Mouse (Mus musculus) midbrain, embryonic 12.5 days (tissue): ENCODE results near the gene Gm48551. TPM values are rescaled to one million over a fixed set of nuclear protein-coding genes. Genes with fewer than 3 reads are reported as not detected.

Source experiments
- ATAC-seq: fragments of 200-750 bp; cut with Nextera tagmentation; 2 replicates; pipeline ENCODE4 v1.8.0; 2017; ENCODE audit warnings: low read depth, moderate TSS enrichment, moderate library complexity; ENCODE audit not compliant: low FRiP score
- H3K27ac ChIP-seq: fragments of 300-500 bp; sonication (generic); replicated peaks from 2 replicates; pipeline ENCODE4 v1.5.1; 2016; ENCODE audit warnings: mild to moderate bottlenecking
- H3K27me3 ChIP-seq: fragments of 300-500 bp; sonication (generic); 2 replicates; pipeline ENCODE4 v1.6.1; 2016; ENCODE audit warnings: mild to moderate bottlenecking
- H3K36me3 ChIP-seq: fragments of 300-500 bp; sonication (generic); 2 replicates; pipeline ENCODE4 v1.6.1; 2016
- H3K4me1 ChIP-seq: fragments of 300-500 bp; sonication (generic); 2 replicates; pipeline ENCODE4 v1.6.1; 2016
- H3K4me2 ChIP-seq: fragments of 300-500 bp; sonication (generic); replicated peaks from 2 replicates; pipeline ENCODE4 v1.6.1; 2016; ENCODE audit warnings: mild to moderate bottlenecking, moderate library complexity
- H3K4me3 ChIP-seq: fragments of 300-500 bp; sonication (generic); 2 replicates; pipeline ENCODE4 v1.5.1; 2016; ENCODE audit warnings: mild to moderate bottlenecking
- H3K9ac ChIP-seq: fragments of 300-500 bp; sonication (generic); replicated peaks from 2 replicates; pipeline ENCODE4 v1.6.1; 2016; ENCODE audit warnings: mild to moderate bottlenecking, moderate library complexity
- H3K9me3 ChIP-seq: fragments of 300-500 bp; sonication (generic); 2 replicates; pipeline ENCODE4 v1.6.1; 2016; ENCODE audit warnings: mild to moderate bottlenecking
- WGBS: fragments of 180-500 bp; shearing (Covaris S2); methylation state at CpG from one replicate; pipeline ENCODE4 v1.1.7; 2016; 5-methylcytosine and 5-hydroxymethylcytosine counted together
- polyA plus RNA-seq: library from polyadenylated mRNA; unstranded; fragments of >200 nt; fragmentation: Nextera tagmentation; extraction: Ambion mirVana; gene quantifications from 2 replicates; pipeline ENCODE4 v1.2.1, GENCODE M21; 2016

Gene Gm48551
- polyA plus RNA-seq, 1 experiment from 2014 or later = 4.2 TPM

DNA sequence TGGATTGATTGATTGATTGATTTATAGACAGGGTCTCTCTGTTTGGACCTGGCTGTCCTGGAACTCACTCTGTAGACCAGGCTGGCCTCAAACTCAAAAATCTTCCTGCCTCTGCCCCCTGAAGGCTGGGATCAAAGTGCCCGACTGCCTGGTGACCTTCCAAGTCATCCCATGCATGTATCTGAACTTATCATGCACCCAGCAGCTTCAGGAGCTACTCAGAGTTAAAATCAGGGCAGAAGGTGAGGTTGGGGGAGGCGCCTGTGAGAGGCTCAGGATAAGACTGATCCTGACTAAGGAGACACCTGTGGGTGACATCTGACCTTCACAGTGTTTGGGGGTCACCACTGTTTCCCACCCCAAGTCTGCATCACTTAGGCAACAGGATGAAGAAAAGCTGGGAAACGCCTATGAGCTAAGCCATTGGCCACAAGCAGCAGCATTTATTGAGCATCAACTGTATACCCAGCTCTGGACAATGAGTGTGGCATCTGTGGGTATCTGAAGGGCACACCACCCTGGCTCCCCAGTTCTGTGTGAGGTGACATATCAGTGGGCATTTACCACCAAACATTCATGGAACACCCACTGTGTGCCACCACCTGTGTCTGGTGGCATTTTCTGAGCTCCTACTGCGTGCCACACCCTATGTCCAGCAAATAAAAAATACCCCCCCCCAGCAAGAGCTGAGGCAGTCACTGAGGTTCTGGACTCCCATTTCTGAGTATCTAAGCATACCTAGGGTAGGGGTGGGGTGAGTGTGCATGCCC, 39.4 kb downstream of the Gm48551 start:
- Histone ChIP-seq H3K27me3 (peaks cover 81% of the 10 kb centered on the region), H3K4me3 (no peak overlapping the region), H3K4me1 (peaks cover 34% of the 10 kb centered on the region), H3K9me3 (no peaks in the 10 kb centered on the region), H3K27ac (no peak overlapping the region), H3K9ac (peak overlapping the region; percentile 37; the same call in 1 of the 2 replicates), H3K36me3 (0 out of 2 replicates have a peak, but pooled peaks cover 5% of the 10 kb centered on the region), H3K4me2 (no peak overlapping the region)
- ATAC-seq = no peak
- WGBS = 71% methylated on average over 4 of the region's 4 CpGs

DNA sequence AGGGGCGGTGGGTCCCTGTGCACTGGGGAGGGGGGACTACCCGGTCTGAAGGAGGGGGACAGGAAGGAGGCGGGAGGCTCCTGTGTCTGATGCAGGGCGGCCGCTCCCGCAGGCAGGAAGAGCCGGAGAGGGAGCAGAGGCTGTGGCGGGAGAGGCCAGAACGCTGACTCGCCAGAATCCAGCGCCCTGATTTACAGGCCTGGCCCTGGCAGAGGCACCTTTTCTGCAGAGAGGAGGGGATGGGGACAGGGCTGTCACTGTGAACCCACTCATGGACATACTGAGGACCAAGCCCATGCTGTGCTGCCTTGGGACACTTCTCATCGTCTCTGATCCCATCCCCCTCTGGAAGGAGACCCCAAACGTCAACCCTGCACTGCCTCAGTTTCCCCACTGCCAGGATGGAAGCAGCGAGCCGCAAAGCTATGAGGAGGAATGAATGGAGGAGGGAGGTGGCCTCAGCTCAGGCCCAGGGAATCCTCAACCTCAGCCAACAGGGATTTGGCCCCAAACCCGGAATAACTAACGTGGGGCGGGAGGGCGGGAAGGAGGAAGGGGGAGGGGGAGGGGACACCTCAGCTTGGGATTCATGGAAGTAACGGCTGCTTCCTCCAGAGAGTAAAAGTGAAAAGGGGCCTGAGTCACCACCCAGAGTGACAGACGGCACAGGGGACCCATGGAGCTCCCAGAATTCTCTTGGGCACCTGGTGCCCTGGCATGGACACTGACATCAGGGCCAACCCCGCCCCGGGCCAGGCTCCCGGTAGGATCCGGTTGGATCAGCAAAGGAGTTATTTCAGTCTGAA, 40.2 kb downstream of the Gm48551 start:
- H3K9ac ChIP-seq = peak overlapping the region; percentile 37; the same call in 1 of the 2 replicates
- H3K9me3 ChIP-seq = no peaks in the 10 kb centered on the region
- peaks cover 33% of the 10 kb centered on the region for H3K4me1 ChIP-seq
- 0 out of 2 replicates have a peak, but pooled peaks cover 5% of the 10 kb centered on the region for H3K36me3 ChIP-seq
- peaks cover 86% of the 10 kb centered on the region for H3K27me3 ChIP-seq
- H3K4me3 ChIP-seq = no peak overlapping the region
- H3K4me2 ChIP-seq = no peak overlapping the region
- whole genome bisulfite sequencing = 6% methylated on average over 24 of the region's 25 CpGs
- H3K27ac ChIP-seq = no peak overlapping the region
- no peak for ATAC-seq

GRCm38 (mm10) chr10:81425236-81425850, 41.1 kb downstream of the Gm48551 start:
- no peaks in the 10 kb centered on the region for H3K9me3 ChIP-seq
- peaks cover 84% of the 10 kb centered on the region for H3K27me3 ChIP-seq
- no peak overlapping the region; the same call in 1 of the 2 replicates for H3K9ac ChIP-seq
- no peak for ATAC-seq
- WGBS = 32% methylated on average over 10 of the region's 10 CpGs
- H3K27ac ChIP-seq = no peak overlapping the region
- no peak overlapping the region for H3K4me2 ChIP-seq
- peak overlapping the region; percentile 39; the same call in 1 of the 2 replicates for H3K4me3 ChIP-seq
- H3K36me3 ChIP-seq = no peaks in the 10 kb centered on the region
- peaks cover 37% of the 10 kb centered on the region for H3K4me1 ChIP-seq

- Histone ChIP-seq H3K9me3 (no peaks in the 10 kb centered on the region), H3K27me3 (peaks cover 83% of the 10 kb centered on the region), H3K4me2 (peak overlapping the region; percentile 51), H3K27ac (no peak overlapping the region), H3K4me3 (peak overlapping the region; percentile 39), H3K9ac (peak overlapping the region; percentile 41), H3K4me1 (peaks cover 42% of the 10 kb centered on the region), H3K36me3 (no peaks in the 10 kb centered on the region)
- WGBS = 3% methylated on average over 12 of the region's 33 CpGs
- no peak for ATAC-seq
Observed at GRCm38 (mm10) chr10:81426081-81426671, 41.9 kb downstream of the Gm48551 start.

- H3K27ac ChIP-seq = no peak overlapping the region
- peaks cover 86% of the 10 kb centered on the region for H3K27me3 ChIP-seq
- H3K9me3 ChIP-seq = no peaks in the 10 kb centered on the region
- peak overlapping the region; percentile 39 for H3K4me3 ChIP-seq
- H3K36me3 ChIP-seq = no peaks in the 10 kb centered on the region
- H3K4me2 ChIP-seq = peak overlapping the region; percentile 51
- H3K9ac ChIP-seq = peak overlapping the region; percentile 21; the same call in 1 of the 2 replicates
- H3K4me1 ChIP-seq = peaks cover 46% of the 10 kb centered on the region
- ATAC-seq = no peak
- under 1% methylated on average over 25 of the region's 38 CpGs for WGBS
Observed at GRCm38 (mm10) chr10:81426897-81427296, 42.6 kb downstream of the Gm48551 start.

- Histone ChIP-seq H3K27me3 (peaks cover 85% of the 10 kb centered on the region), H3K27ac (no peak overlapping the region), H3K9ac (no peak overlapping the region), H3K4me3 (peak overlapping the region; percentile 39), H3K9me3 (no peaks in the 10 kb centered on the region), H3K4me2 (peak overlapping the region; percentile 51), H3K36me3 (no peaks in the 10 kb centered on the region), H3K4me1 (peaks cover 46% of the 10 kb centered on the region)
- no peak for ATAC-seq
- 26% methylated on average over 3 of the region's 3 CpGs for WGBS
Observed at GRCm38 (mm10) chr10:81427327-81427726, 43.1 kb downstream of the Gm48551 start.

DNA sequence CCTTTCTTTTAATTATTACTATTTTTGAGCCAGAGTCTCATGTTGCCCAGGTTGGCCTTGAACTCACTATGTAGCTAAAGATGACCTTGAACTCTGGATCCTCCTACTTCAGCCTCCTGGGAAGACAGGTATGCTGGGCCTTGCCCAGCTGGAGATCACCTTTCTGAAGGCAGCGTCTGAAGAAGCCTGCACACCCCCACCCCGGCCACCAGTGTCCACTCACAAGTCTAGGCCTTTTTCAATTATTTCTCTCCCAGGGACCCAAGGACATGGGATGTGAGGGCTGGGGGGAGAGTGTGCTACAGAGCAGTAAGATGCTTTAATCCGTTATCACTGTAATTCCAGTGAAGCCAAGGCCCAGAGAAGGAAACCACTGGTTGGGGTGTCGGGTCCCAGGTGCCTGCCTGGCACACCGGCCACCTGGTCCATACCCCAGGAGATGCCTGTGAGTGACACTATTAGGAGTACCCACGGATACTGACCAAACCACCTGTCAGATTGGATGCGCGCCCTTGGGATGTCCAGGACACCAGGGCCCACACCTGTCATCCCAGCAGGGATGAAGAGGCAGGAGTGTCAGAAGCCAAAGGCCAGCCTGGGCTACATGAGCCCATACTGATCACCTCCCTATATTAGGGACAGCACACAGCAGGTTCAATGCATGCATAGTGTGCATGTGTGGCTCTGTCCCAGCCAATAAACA, 43.7 kb downstream of the Gm48551 start:
- no peaks in the 10 kb centered on the region for H3K36me3 ChIP-seq
- no peak overlapping the region for H3K27ac ChIP-seq
- H3K27me3 ChIP-seq = peaks cover 82% of the 10 kb centered on the region
- no peak overlapping the region for H3K4me3 ChIP-seq
- H3K9me3 ChIP-seq = no peaks in the 10 kb centered on the region
- WGBS = 77% methylated on average over 8 of the region's 8 CpGs
- no peak overlapping the region for H3K4me2 ChIP-seq
- no peak overlapping the region for H3K9ac ChIP-seq
- ATAC-seq = no peak
- H3K4me1 ChIP-seq = peaks cover 51% of the 10 kb centered on the region

GRCm38 (mm10) chr10:81428507-81428870, 44.2 kb downstream of the Gm48551 start:
- no peaks in the 10 kb centered on the region for H3K9me3 ChIP-seq
- no peak overlapping the region for H3K9ac ChIP-seq
- H3K4me2 ChIP-seq = no peak overlapping the region
- no peak overlapping the region for H3K27ac ChIP-seq
- no peaks in the 10 kb centered on the region for H3K36me3 ChIP-seq
- H3K27me3 ChIP-seq = peaks cover 80% of the 10 kb centered on the region
- no peak for ATAC-seq
- 90% methylated on average over 7 of the region's 7 CpGs for WGBS
- H3K4me3 ChIP-seq = no peak overlapping the region
- H3K4me1 ChIP-seq = peaks cover 57% of the 10 kb centered on the region

- Histone ChIP-seq H3K27me3 (peaks cover 80% of the 10 kb centered on the region), H3K4me3 (no peak overlapping the region; the same call in 1 of the 2 replicates), H3K4me1 (peaks cover 60% of the 10 kb centered on the region), H3K9me3 (no peaks in the 10 kb centered on the region), H3K36me3 (no peaks in the 10 kb centered on the region), H3K4me2 (no peak overlapping the region), H3K27ac (no peak overlapping the region), H3K9ac (no peak overlapping the region)
- WGBS = 21% methylated on average over 2 of the region's 2 CpGs
- ATAC-seq = no peak
Observed at GRCm38 (mm10) chr10:81429092-81429491, 44.8 kb downstream of the Gm48551 start.

DNA sequence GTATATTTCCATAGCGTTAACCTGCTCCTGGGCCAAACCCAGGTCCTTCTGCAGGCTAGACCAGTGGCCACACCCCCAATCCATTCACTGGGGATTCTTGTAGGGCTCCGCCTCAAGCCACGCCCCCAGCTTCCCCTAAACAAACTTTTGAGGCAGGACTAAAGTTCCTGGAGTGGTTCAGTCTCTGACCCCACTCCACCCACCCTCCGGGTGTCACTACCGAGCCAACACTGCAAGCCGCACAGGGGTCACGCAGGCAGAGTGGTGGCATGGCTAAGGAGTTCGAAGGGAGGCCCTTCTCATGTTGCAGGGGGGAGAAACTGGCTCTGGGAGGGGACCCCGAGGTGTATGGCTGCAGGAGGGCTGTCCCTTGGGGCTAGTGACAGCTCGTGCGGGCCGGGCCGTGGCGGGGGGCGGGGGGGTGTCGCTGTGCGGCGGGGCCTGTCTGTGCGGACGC, 45.4 kb downstream of the Gm48551 start:
- H3K4me2 ChIP-seq = peak overlapping the region; percentile 94
- H3K36me3 ChIP-seq = no peaks in the 10 kb centered on the region
- H3K27ac ChIP-seq = peak overlapping the region; percentile 84
- peaks cover 55% of the 10 kb centered on the region for H3K4me1 ChIP-seq
- peak overlapping the region; percentile 74 for H3K4me3 ChIP-seq
- peak overlapping the region; percentile 84 for H3K9ac ChIP-seq
- 0% methylated on average over 18 of the region's 20 CpGs for WGBS
- H3K9me3 ChIP-seq = no peaks in the 10 kb centered on the region
- peaks cover 79% of the 10 kb centered on the region for H3K27me3 ChIP-seq
- ATAC-seq = peak; percentile 12
